Mouse (Mus musculus) retina, postnatal 7 days (tissue): ENCODE data around the gene C1qtnf2.

Source experiments
- DNase-seq: peaks from one replicate; pipeline ENCODE4 v3.0.0-alpha.2; 2012; ENCODE audit warnings: low read depth, low spot score

C1qtnf2 gene

DNA sequence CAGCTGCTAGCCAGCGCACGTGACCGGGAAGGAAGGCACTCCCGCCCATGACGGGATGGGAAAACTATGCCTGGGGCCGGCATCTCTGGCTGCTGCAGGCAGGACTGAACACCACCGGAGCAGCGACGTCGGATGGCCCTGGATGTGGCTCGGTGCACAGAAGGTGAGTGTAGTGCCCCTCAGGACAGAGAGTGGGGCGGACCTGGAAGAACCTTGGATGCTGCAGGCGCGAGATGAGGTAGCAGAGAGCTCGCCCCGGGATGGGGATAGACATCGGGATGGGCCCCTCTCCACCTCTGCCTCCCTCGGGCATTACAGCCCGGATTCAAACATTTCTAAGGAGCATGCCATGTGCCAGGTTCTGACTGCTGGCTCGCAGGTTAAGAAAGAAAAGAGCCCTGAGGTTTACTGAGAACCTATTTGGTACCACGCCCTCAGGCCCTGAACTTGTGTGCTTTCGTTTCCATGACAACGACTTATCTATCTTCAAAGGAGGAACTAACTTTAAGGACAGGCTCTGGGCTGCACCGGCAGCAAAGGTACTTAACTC lies at the start of gene C1qtnf2:
Gene C1qtnf2, plus strand, starts transcription at position 52 of the 550 bp plus-strand sequence.
- DNase-seq, result no peak

DNA sequence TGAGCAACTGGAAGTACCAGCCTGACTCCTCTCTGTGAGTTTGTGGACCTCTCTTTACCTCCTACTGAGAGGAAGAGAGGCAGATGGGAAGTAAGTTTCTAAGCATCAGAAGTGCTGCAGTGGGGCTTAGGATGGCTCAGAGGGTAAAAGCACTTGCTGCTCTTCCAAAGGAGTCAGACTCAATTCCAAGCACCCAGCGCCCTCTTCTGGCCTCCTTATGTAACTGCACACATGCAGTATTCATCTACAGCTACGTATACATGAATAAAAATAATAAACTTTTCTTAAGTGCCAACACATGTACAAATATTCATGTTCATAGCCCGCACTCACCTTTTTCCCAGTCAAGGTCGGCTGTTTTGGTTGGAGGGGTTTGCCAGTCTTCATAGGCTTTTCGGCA lies 49.7 kb upstream of the C1qtnf2 start:
- DNase-seq, result no peak

DNA sequence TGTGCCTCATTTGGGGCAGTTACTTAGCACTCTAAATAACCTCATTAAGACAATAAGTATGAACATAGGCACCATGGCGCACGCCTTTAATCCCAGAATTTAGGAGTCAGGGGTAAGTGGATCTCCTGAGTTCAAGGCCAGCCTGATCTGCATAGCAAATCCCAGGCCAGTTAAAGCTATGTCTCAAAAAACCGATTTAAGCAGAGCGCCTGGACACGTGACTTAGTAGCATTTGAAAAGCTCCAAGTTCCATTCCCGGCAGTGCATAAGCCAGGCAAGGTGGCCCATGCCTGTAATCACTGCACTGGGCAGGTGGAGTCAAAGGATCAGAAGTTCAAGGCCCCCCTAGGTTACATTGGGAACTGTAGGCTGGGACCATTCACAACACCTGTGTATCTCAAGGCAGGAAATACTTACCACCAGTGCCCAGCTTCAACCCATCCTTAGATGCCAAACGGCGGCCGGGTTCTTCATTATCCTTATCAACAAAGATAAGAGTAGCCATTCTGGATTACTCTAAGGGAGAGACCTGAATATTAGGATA lies 48.8 kb upstream of the C1qtnf2 start:
- DNase-seq, result no peak

DNA sequence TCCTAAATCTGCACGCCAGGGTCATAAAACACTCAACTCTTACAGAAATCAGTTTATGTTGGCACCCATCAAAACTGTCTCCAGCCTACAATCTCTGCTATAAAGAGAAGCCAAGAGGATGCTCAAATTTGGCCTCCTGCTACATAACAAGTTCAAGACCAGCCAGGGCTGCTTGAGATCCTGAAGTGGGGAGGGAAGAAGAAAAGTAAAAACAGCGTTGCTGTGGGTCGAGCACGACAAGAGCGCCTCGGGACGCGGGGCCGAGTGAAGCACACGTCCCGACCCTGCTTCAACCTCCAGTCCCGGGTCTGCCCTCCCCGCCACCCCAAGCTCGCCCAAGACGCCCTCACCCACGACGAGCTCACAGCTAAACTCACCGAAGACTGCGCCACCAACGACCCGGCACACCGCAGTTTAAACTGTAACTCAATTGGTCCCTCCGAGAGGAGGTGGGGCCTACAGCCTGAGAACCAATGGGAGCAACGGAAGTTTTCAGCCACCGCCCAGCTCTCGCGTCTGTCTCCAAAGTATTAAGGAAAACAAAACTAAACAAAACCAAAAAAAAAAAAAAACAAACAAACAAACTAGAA lies 48.2 kb upstream of the C1qtnf2 start, which contains the start of gene Pttg1:
Gene Pttg1, minus strand, starts transcription at position 428 of the 590 bp plus-strand sequence.
- peak; percentile 35 for DNase-seq

DNA sequence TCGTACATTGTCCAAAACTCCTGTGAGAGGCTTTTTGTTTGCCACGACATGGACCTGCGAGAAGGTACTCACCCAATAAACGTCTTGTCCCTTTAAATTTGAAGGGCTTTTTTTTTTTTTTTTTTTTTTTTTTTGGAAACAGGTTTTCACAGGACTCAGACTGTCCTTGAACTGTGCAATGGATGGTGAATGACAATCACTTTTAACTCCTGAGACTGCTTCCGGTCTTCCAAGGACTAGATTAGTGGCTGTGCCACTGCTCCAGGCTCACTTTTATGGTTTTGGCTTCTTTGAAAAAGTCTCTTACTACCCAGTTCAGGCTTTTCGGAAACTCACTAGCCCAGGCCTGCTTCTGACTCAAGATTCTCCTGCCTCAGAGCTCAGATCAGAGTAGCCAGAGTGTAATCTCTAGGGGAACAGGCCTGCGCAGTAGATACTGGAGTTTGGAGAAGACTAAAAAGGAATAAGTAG lies 47.6 kb upstream of the C1qtnf2 start:
- no peak for DNase-seq

DNA sequence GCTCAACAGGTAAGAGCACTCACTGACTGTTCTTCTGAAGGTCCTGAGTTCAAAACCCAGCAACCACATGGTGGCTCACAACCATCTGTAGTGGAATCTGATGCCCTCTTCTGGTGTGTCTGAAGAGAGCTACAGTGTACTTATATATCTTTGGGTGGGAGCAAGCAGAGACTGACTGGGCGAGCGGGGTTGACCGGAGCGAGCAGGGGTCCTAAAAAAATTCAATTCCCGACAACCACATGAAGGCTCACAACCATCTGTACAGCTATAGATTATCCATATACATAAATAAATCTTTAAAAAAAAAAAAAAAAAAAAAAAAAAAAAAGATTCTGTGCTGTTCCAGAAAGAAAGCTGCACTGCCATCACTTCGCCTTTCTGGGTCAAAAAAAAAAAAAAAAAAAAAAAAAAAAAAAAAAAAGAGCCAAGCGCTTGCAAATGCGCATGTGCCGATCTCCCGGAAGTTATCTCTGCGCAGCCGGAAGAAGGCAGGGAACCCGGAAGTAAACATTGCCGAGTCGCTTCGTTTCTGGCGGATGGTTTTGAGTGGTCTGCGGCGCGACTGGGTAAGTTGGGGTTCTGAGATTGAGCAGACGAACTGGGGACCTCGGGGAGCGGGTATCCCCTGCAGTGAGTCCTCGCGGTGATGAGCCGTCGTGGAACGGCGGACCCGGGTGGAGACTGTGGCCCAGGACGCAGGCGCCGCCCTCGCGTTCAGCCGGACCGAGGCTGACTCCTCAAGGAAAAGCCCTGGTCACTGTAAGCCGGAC lies 40.6 kb upstream of the C1qtnf2 start, which contains the start of gene Slu7:
Gene Slu7, plus strand, starts transcription at position 491 of the 770 bp plus-strand sequence.
- DNase-seq, result peak; percentile 73

DNA sequence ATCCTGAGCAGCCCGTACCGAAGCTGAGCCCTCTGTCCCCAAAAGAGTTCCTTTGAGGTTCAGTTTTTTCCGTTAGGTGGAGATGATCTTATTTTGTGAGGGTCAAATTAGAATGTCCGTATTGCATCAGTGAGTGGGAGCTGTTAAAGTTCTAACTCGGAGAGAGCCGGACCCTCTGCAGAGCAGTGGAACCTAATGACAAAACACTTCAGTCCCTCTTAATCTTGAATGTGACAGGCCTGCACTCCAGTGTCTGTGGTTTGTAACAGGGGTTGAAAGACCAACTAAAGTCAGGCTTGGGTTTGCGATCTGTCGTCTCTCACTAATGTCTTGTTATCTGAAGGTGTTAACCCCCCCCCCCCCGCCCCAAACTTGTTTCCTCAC lies 40.1 kb upstream of the C1qtnf2 start:
- DNase-seq, result no peak

DNA sequence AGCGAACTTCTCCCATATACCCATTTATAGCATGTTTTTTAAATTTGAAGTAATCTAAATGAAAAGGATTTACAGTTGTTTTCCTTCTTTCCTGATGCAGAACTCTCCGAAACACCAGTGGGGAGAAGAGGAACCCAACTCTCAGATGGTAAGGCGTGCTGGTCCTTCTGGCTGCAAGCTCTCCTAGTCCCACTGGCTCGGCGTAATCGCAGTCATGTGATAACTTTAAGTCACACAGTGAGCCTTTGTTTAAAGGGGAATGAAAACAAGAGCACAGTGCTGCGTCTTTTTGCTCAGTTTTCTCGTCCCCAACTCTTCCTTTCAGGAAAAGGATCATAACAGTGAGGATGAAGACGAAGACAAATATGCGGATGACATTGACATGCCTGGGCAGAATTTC lies 33.0 kb upstream of the C1qtnf2 start:
- DNase-seq, result no peak

DNA sequence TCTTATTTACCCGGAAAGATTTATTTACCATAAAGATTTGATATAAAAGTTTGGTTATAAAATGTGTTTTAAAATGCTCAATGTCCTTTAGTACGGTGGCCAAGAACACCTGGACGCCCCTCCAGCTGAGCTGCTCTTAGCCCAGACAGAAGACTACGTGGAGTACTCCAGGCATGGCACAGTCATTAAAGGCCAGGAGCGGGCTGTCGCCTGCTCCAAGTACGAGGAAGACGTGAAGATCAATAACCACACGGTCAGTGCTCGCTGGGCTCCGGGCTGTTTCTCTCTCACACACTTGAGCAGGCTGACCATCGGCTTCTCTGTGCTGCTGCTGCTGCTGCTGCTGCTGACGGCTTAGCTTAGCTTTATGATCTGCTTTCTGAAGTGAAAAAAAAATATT lies 30.9 kb upstream of the C1qtnf2 start:
- DNase-seq, result no peak

DNA sequence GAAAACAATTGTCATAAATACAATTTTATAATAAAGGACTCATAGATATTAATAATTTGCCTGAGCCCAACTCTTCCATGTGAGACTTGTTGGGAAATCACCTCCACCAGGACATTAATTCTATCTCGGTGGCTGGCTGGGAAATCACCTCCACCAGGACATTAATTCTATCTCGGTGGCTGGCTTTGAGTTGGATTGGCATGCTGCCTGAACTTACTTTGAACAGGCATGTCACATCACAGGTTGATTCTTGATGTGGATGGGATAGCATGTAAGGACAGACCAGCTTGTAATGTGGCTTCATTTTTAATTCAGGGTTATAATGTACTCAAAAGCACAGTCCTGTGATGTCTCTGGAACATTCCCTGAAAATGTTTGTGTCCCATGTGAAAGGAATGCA lies 24.2 kb upstream of the C1qtnf2 start:
- DNase-seq, result no peak

DNA sequence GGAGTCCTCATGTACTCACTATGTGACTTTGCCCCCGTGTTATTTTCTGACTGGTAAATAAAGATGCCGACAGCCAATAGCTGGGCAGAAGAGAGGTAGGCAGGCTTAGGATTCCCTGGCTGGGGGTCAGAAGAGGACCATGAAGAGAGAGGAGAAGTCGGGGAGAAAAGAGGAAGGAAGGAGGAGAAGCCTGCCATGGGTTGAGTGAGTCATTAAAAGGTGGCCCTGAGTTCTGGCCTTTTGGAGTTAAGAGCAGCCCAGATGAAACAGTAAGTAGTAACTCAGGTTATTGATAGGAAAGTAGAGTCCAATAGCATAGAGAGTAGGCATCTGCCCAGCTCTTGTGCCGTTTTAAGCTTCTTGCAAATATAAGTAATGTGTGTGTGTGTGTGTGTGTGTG lies 22.8 kb upstream of the C1qtnf2 start:
- DNase-seq, result no peak

DNA sequence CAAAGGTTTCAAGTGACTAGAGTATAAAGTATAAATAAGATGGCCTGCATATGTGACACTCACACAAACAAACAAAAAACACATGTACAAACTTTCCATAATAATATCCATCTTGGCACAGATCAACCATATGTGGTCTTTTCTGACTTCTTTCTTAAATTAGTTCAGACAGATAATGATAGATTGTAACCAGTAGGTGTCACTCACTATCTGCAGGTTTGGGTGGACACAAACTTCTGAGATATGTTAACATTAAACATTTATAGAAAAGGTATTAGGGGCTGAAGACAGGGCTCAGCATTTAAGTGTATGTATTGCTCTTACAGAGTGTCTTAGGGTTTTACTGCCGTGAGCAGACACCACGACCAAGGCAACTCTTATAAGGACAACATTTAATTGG lies 21.8 kb upstream of the C1qtnf2 start:
- no peak for DNase-seq

DNA sequence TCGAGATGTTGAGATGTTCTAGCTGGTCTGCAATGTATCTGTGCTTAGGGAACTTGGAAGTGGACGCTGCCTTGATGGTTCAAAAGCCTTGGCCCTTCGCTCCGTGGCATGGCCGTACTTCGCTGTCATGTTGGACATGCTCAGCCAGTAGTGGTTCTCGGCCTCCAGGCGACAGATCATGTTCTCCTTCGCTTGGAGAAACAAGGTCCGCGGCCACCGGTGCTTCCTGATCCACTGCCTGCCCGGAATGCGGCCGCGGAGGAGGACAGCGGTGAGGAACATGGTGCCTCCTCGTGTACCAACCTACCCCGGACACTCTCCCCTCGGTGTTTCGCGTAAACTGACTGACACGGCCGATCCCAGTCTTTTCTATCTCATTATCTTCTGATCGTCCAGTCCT lies 10.9 kb upstream of the C1qtnf2 start:
- DNase-seq, result no peak

DNA sequence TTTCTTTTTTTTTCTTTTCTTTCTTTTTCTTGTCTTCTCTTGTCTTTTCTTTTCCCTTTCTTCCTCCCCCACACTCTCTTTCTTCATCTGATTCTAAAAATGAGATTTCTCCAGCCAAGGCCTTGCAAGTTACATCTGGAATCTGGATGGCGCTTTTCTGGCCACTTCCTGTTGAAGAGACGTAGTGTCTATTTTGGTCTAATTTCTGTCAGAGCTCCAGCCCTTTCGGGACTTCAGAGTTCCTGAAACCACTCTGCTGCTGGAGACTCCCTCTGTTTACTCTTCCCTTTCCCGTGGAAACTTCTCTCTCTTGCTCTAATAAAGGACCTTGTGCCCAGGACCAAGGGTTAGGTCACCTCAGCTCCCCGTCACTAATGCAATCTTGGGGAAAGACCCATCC lies 4.0 kb upstream of the C1qtnf2 start:
- no peak for DNase-seq

DNA sequence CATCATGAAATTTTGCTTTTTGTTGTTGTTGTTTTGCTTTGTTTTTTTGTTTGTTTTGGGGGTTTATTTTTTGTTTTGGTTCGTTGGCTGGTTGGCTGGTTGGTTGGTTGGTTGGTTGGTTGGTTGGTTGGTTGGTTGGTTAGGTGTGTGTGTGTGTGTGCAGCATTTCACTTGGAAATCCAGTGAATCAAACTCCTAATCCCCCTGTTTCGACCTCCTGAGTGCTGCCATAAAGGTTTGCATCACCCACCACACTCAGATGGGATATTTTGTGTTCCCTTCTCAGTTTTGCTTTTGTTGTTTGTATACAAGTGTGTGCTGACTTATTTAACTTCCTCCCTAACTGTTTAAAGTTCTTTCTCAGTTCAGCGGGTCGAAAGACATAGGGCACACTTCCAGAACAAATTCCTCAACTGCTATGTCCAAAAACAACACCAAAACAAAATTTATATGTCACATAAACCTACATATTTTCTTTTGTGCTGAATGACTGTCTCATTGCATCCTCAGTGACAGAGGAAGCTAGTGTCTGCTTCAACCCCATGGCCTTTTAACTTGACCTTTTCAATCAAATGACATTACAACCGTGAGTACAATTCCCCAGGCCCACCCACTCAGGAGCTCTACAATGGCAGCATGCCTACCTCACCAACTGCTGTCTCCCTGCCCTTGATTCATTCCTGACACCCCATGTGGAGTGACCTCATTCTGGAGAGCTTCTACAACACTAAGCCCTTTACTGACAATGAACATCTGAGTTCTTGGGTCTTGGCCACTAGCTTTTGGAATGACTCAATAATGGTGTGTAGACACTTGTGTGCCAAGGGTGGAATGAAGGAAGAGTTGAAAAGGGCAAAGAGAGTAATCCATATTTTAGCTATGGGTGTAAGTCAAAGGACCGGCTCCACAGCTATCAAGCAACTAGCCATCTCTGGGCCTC lies 2.9 kb upstream of the C1qtnf2 start:
- no peak for DNase-seq

DNA sequence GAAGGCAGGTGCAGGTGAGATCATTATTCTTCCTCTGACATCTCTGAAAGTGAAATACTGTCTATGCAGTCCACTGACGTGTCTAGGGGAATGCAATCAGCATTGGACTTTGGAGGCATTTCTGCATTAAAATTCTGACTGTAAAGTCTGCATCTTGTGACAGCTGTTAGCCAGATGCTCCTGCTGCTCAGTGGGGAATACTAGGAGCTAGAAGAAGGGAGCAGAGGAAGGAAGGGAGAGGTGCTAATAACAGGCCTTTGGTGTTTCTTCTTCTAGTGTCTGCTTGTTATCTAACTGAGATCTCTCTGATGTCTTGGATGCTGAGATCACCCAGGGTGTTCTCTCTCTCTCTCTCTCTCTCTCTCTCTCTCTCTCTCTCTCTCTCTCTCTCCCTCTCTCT lies 961 bp upstream of the C1qtnf2 start:
- DNase-seq, result no peak

DNA sequence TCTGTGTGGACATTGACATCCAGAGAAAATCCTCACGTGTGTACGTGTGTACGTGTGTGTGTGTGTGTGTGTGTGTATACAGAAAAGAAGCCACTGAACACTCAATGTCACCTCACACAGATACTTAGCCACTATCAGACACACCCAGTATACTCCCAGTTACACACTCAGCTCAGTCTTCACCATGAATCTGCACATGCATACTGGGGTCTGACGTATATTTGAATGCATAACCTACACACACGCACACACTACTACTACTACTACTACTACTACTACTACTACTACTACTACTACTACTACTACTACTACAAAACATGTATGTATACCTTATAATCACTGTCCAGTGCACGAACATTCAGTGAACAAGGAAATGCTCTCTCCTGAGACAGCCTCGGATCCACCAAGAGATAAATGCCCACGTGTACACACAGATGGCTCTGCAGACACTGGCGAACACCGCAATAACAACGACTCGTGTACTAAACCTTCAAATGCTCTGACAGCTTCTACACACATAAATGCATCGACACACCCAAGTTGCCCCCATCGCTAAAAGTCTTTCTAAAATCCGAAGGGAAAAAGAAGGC lies 346 bp upstream of the C1qtnf2 start:
- DNase-seq, result no peak

DNA sequence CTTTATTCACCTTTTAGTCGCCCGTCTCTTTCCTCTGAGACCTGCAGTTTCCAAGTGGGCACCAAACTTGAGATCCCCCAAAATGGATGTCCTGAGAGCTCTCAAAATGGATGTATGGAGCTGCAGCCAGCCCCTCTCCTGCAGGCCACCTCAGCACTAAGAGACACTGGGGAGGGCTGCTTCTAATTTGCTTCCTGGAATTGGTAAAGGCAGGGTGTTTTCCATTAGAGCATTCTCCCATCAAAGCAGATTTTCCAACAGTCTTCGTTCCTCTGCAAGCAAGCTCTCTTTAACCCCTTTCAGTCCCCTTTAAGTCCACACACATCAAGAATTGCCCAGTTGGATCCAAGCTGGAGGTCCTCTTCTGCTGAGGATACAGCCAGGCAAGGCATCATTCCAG lies 5.3 kb downstream of the C1qtnf2 start:
- DNase-seq, result no peak

DNA sequence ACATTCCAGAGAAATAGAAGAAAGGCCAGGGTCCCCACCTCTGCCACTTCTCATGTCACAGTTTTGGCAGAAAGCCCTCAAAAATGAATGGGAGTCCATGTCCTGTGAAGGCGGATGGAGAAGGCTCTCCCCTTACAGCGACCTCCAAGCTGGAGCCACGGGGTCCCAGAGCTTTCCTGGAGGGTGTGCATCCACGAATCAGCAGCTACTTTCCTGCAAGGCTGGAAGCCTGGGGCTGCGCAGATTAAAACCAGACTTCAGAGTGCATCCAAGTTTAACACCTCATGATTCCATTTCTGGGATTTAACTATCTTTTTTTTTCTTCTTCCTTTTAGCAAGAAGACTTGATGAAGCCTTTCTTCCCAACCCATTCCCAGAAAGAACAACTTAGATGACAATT lies 6.5 kb downstream of the C1qtnf2 start:
- no peak for DNase-seq

DNA sequence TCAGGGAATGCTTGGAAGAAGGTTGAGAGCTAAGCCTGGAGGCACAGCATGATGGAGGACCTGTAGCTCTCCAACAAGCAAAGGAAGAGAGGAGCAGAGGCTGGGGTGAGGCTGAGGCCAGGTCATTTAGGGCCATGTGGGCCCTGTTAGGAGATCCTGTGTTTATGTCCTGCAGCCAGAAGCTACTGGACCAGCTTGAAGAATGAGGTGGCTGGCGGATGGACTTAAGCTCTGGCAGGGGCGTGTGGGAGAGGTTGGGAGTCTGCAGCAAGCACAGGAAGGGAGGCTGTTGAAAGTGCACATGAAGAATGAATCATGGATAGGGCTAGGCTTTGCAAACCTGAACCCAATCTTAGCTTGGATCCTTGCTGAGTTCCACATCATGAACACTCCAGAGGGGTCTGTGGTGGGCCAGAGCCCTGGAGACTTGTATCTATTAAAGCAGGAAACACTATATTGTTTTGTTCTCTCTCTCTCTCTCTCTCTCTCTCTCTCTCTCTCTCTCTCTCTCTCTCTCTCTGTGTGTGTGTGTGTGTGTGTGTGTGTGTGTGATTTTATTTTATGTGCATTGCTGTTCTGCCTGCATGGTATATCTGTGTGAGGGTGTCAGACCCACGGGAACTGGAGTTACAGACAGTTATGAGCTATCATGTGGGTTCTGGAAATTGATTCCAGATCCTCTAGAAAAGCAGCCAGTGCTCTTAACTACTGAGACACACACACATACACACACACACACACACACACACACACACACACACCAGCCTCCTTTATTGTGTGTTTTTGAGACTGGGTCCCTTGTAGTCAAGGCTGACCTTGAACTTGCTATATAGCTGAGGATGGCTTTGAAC lies 7.8 kb downstream of the C1qtnf2 start:
- DNase-seq, result no peak
